Mouse (Mus musculus): Measurements from ENCODE around the gene Kcnk12. TPM values are rescaled to one million over a fixed set of nuclear protein-coding genes. Genes with fewer than 3 reads are reported as not detected.

Kcnk12 gene
- 0.57 and 0.94 TPM in 2 replicates for polyA plus RNA-seq (2012; rRNA removed)
- polyA plus RNA-seq (2014; fragmentation: Nextera tagmentation; extraction: Ambion mirVana) = 0.13 and 0.61 TPM in 2 replicates

- H3K4me2 ChIP-seq (ENCODE audit: low read depth) = peak within 1 kb of the TSS; percentile 52
- H3K4me3 ChIP-seq (ENCODE audit: insufficient read depth in 1 of 2, low read depth in 2 of 2, low read length in 2 of 2) = peak within 1 kb of the TSS; percentile 5 to 38; a peak in 3 of 4 replicates
- H3K27ac ChIP-seq = no peak within 1 kb of the TSS
- DNase-seq (ENCODE audit: low read depth in 3 of 3, low spot score in 3 of 3) = no peak
- no peaks in the 10 kb centered on the region for H3K4me1 ChIP-seq (replicated peaks; ENCODE audit: control insufficient read depth in 2 of 2, insufficient read depth in 2 of 2, low read length in 1 of 2)
- H3K27me3 ChIP-seq (ENCODE audit: control insufficient read depth, insufficient read depth, low read length) = peaks cover 45% of the 10 kb centered on the region
- no peak within 1 kb of the TSS for H3K9ac ChIP-seq (replicated peaks)
- TF ChIP-seq EP300 (IDR thresholded peaks at IDR 0.05; ENCODE audit: low read depth) (no peak), CTCF (IDR thresholded peaks at IDR 0.05; ENCODE audit: low read depth) (peak; percentile 21; the same call in 1 of the 2 replicates)
- ATAC-seq (ENCODE audit: insufficient read depth) = peak; percentile 18; the same call in 1 of the 2 replicates
- H3K36me3 ChIP-seq (replicated peaks; ENCODE audit: control insufficient read depth, insufficient read depth, low read depth) = no peaks in the 10 kb centered on the region
- no peaks in the 10 kb centered on the region for H3K9me3 ChIP-seq (ENCODE audit: control insufficient read depth, low read length)
- under 1% methylated on average over 45 of the region's 46 CpGs for whole genome bisulfite sequencing (ENCODE audit: insufficient replicate concordance)
Measured at GRCm38 (mm10) chr17:87797688-87798291, at the start of gene Kcnk12. TSS of gene Kcnk12 (minus strand) at chr17:87797994.

GRCm38 (mm10) chr17:87842156-87842555, 44.4 kb upstream of the Kcnk12 start:
- Histone ChIP-seq H3K4me3 (ENCODE audit: insufficient read depth in 1 of 2, low read depth in 2 of 2, low read length in 2 of 2) (no peak overlapping the region), H3K9me3 (ENCODE audit: control insufficient read depth, low read length) (no peaks in the 10 kb centered on the region), H3K9ac (replicated peaks) (no peak overlapping the region), H3K36me3 (replicated peaks; ENCODE audit: control insufficient read depth, insufficient read depth, low read depth) (no peaks in the 10 kb centered on the region), H3K27me3 (ENCODE audit: control insufficient read depth, insufficient read depth, low read length) (no peaks in the 10 kb centered on the region), H3K4me1 (replicated peaks; ENCODE audit: control insufficient read depth in 2 of 2, insufficient read depth in 2 of 2, low read length in 1 of 2) (no peaks in the 10 kb centered on the region), H3K4me2 (ENCODE audit: low read depth) (no peak overlapping the region), H3K27ac (no peak overlapping the region)
- no peak for ATAC-seq (ENCODE audit: insufficient read depth)
- WGBS (ENCODE audit: insufficient replicate concordance) = 76% methylated on average over 5 of the region's 5 CpGs
- no peak for DNase-seq (ENCODE audit: low read depth in 3 of 3, low spot score in 3 of 3)
- TF ChIP-seq EP300 (IDR thresholded peaks at IDR 0.05; ENCODE audit: low read depth) = no peak
- TF ChIP-seq CTCF (IDR thresholded peaks at IDR 0.05; ENCODE audit: low read depth) = no peak

GRCm38 (mm10) chr17:87840079-87840478, 42.3 kb upstream of the Kcnk12 start:
- H3K9me3 ChIP-seq (ENCODE audit: control insufficient read depth, low read length) = no peaks in the 10 kb centered on the region
- no peak for ATAC-seq (ENCODE audit: insufficient read depth)
- no peak overlapping the region for H3K4me3 ChIP-seq (ENCODE audit: insufficient read depth in 1 of 2, low read depth in 2 of 2, low read length in 2 of 2)
- no peaks in the 10 kb centered on the region for H3K4me1 ChIP-seq (replicated peaks; ENCODE audit: control insufficient read depth in 2 of 2, insufficient read depth in 2 of 2, low read length in 1 of 2)
- DNase-seq (ENCODE audit: low read depth in 3 of 3, low spot score in 3 of 3) = no peak
- no peak for TF ChIP-seq EP300 (IDR thresholded peaks at IDR 0.05; ENCODE audit: low read depth)
- TF ChIP-seq CTCF (IDR thresholded peaks at IDR 0.05; ENCODE audit: low read depth) = no peak
- no peak overlapping the region for H3K27ac ChIP-seq
- H3K4me2 ChIP-seq (ENCODE audit: low read depth) = no peak overlapping the region
- no peaks in the 10 kb centered on the region for H3K27me3 ChIP-seq (ENCODE audit: control insufficient read depth, insufficient read depth, low read length)
- H3K9ac ChIP-seq (replicated peaks) = no peak overlapping the region
- H3K36me3 ChIP-seq (replicated peaks; ENCODE audit: control insufficient read depth, insufficient read depth, low read depth) = no peaks in the 10 kb centered on the region
- WGBS (ENCODE audit: insufficient replicate concordance) = 51% methylated on average over 7 of the region's 7 CpGs

- Histone ChIP-seq H3K36me3 (replicated peaks; ENCODE audit: control insufficient read depth, insufficient read depth, low read depth) (no peaks in the 10 kb centered on the region), H3K27me3 (ENCODE audit: control insufficient read depth, insufficient read depth, low read length) (no peaks in the 10 kb centered on the region), H3K4me1 (replicated peaks; ENCODE audit: control insufficient read depth in 2 of 2, insufficient read depth in 2 of 2, low read length in 1 of 2) (no peaks in the 10 kb centered on the region), H3K4me2 (ENCODE audit: low read depth) (no peak overlapping the region), H3K4me3 (ENCODE audit: insufficient read depth in 1 of 2, low read depth in 2 of 2, low read length in 2 of 2) (no peak overlapping the region), H3K9ac (replicated peaks) (no peak overlapping the region), H3K27ac (no peak overlapping the region), H3K9me3 (ENCODE audit: control insufficient read depth, low read length) (no peaks in the 10 kb centered on the region)
- 41% methylated on average over 8 of the region's 8 CpGs for WGBS (ENCODE audit: insufficient replicate concordance)
- no peak for TF ChIP-seq CTCF (IDR thresholded peaks at IDR 0.05; ENCODE audit: low read depth)
- TF ChIP-seq EP300 (IDR thresholded peaks at IDR 0.05; ENCODE audit: low read depth) = no peak
- DNase-seq (ENCODE audit: low read depth in 3 of 3, low spot score in 3 of 3) (no peak), ATAC-seq (ENCODE audit: insufficient read depth) (no peak)
Measured at GRCm38 (mm10) chr17:87834850-87835249, 37.1 kb upstream of the Kcnk12 start.

- Histone ChIP-seq H3K27ac (no peak overlapping the region), H3K9me3 (ENCODE audit: control insufficient read depth, low read length) (no peaks in the 10 kb centered on the region), H3K4me1 (replicated peaks; ENCODE audit: control insufficient read depth in 2 of 2, insufficient read depth in 2 of 2, low read length in 1 of 2) (no peaks in the 10 kb centered on the region), H3K4me3 (ENCODE audit: insufficient read depth in 1 of 2, low read depth in 2 of 2, low read length in 2 of 2) (no peak overlapping the region), H3K4me2 (ENCODE audit: low read depth) (no peak overlapping the region), H3K9ac (replicated peaks) (no peak overlapping the region), H3K36me3 (replicated peaks; ENCODE audit: control insufficient read depth, insufficient read depth, low read depth) (no peaks in the 10 kb centered on the region), H3K27me3 (ENCODE audit: control insufficient read depth, insufficient read depth, low read length) (no peaks in the 10 kb centered on the region; the same call in 1 of the 2 replicates)
- DNase-seq (ENCODE audit: low read depth in 3 of 3, low spot score in 3 of 3) (no peak), ATAC-seq (ENCODE audit: insufficient read depth) (no peak)
- 7% methylated on average over 12 of the region's 12 CpGs for WGBS (ENCODE audit: insufficient replicate concordance)
- no peak for TF ChIP-seq EP300 (IDR thresholded peaks at IDR 0.05; ENCODE audit: low read depth)
- no peak for TF ChIP-seq CTCF (IDR thresholded peaks at IDR 0.05; ENCODE audit: low read depth)
Measured at GRCm38 (mm10) chr17:87826909-87827308, 29.1 kb upstream of the Kcnk12 start.

Data from liver, embryonic 14.5 days (tissue).